Mouse (Mus musculus) urinary bladder, postnatal 14 days (tissue): ENCODE results near the gene Zdhhc24.
"Not testable (repeated sequence)": the region's sequence is repeated elsewhere in the genome, so short reads cannot be mapped to it uniquely, and the experiment has no call there.

Source experiments
- DNase-seq: peaks from one replicate; pipeline ENCODE4 v3.0.0; 2021; ENCODE audit warnings: low spot score

Zdhhc24 gene

DNA sequence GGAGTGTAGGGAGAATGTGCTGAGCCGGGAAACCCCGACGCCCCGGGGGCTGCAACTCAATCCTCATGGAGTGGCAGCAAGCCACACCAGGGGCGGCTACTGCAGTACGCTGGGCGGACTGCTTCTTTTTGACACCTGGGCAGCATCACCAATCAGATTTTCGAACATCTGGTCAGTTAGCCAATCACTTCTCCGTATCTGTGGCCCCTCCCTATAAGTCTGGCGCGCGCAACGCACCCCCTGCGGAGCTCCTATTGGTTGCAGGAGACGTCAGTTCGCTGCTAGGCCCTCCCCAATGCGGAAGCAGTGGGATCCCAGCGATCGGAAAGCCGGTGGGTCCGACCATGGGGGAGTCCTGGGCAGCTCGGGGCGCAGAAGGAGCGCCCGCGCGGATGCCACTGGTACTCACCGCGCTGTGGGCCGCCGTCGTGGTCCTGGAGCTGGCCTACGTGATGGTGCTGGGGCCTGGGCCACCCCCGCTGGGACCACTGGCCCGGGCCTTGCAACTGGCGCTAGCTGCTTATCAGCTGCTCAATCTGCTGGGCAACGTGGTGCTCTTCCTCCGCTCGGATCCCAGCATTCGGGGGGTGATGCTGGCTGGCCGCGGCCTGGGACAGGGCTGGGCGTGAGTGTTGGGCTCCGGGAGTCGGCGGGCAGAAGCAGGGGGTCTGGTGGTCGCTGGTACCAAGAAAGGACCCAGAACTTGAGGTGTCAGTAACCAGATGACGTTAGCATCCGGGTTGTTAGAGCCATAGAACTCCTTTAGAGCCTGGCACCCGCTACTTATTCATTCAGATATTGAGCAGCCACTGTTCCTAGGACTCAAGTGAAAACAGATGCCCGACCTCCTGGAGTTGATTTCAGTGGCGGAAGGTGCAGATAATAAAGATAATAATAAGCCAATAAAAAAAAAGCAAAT is at the start of gene Zdhhc24:
Zdhhc24 (plus strand) TSS at position 264 of the 919 bp plus-strand sequence.
- peak; percentile 94 for DNase-seq

- peak; percentile 40 for DNase-seq
Observed at GRCm38 (mm10) chr19:4829156-4829555, 49.3 kb upstream of the Zdhhc24 start.

DNA sequence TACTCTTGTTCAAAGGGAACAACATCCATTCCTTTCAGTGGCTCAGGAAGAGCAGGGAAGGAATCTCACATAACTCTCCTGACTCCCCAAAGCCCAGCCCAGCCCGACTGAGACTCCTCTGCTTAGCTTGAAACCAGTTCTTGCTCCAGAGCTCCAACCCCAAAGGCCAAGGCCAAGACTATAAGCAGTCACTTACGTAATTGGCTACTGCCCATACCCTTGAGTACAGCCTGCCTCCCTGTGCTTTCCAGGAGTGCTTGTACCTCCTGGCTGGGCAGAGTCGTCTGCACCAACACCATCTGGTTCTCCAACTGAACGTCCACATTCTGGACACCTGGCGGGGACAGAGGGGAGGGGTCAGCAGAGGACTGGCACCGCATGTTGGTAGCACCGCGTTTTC is 44.5 kb upstream of the Zdhhc24 start:
- DNase-seq, result no peak

- DNase-seq, result no peak
Observed at GRCm38 (mm10) chr19:4836096-4836495, 42.4 kb upstream of the Zdhhc24 start.

- no peak for DNase-seq
Observed at GRCm38 (mm10) chr19:4837049-4837448, 41.4 kb upstream of the Zdhhc24 start.

- no peak for DNase-seq
Observed at GRCm38 (mm10) chr19:4838526-4839140, 39.8 kb upstream of the Zdhhc24 start.

GRCm38 (mm10) chr19:4839149-4839548 is 39.3 kb upstream of the Zdhhc24 start, which contains the start of the genes Ccs and Ccdc87:
Gene Ccs, minus strand, starts transcription at chr19:4839332.
Gene Ccdc87, plus strand, starts transcription at chr19:4839366.
- peak; percentile 97 for DNase-seq

- no peak for DNase-seq
Observed at GRCm38 (mm10) chr19:4840848-4841247, 37.6 kb upstream of the Zdhhc24 start.

GRCm38 (mm10) chr19:4842611-4843010 is 35.9 kb upstream of the Zdhhc24 start:
- no peak for DNase-seq

DNA sequence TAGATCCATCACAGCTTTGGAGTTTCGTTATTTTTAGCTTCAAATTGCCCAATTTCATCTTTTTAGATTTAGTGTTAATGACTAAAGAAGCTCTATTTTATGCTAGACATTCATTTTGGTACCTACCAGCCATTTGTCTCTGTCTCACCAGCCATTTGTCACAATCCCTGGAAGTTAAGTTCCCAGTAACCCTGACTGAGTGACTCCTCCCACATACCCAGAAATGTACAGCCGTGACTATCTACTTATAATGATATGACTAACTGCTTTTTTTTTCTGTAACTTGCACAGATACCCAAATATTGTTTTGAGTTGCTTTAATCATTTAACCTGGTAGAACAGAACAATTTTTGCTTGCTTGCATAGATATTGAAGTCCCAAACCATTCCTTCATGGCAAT is 32.6 kb upstream of the Zdhhc24 start:
- no peak for DNase-seq

GRCm38 (mm10) chr19:4847490-4847889 is 31.0 kb upstream of the Zdhhc24 start:
- DNase-seq, result no peak

- DNase-seq, result no peak
Observed at GRCm38 (mm10) chr19:4849800-4850199, 28.7 kb upstream of the Zdhhc24 start.

DNA sequence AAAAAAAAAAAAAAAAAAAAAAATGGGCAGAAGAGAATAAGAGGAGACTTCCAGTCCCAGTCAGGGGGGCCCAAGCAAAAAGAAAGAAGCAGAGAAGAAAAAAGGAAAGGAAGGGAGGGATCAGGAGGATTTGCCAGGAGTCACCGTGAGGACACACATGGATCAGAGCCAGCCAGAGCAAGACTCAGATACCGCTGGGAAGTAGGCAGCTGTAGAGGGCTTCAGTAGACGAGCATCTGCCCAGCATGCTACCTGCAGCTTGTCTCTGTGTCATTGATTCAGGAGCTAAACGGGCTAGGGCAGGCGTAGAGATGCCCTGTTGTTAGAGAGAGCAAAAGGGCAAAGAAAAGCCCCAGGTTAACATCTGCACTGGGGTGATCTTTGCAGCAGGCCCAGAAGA is 28.2 kb upstream of the Zdhhc24 start:
- no peak for DNase-seq

DNA sequence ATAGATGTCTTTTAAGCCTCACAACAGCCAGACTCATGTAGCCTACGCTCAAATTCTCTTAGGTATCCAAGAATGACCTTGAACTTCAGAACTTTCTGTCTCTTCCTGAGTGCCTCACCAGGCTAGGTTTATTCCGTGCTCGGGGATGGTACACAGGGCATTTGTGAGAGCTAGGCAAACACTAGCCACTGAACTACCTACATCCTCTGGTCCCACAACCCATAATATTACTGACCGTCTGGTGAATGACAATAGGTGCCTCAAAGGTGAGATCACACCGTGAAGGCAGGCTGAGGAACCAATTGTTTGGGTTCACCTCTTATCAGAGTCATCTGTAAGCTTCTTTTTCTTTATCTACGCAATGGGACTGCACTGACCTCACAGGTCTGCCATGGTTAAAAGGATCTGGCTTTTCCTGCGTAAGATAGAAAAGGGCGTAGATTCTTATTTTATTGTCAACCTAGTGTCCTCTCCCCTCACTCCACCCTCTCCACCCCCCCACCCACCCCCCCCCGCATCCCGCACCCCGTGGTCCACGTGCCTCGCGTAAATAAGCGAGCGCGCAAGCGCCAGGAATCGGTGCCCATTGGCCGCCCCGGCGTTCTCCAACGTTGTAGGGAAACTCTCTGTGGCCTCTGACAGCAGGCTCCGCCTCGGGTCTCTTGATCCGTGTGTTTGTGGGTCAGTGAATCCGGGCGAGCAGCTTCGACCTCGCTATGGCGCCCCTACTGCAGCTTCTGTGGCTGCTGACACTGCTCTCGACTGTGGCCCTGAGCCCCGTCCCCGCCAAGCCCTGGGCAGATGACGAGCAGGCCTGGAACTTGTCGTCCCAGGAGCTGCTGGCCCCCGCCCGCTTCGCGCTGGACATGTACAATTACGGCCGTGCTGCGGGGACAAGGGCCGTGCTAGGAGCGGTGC is 23.7 kb upstream of the Zdhhc24 start, which contains the start of gene Ctsf:
Ctsf (plus strand) TSS at position 579 of the 918 bp plus-strand sequence.
- peak; percentile 88 for DNase-seq

- no peak for DNase-seq
Observed at GRCm38 (mm10) chr19:4855470-4855820, 23.0 kb upstream of the Zdhhc24 start.

DNA sequence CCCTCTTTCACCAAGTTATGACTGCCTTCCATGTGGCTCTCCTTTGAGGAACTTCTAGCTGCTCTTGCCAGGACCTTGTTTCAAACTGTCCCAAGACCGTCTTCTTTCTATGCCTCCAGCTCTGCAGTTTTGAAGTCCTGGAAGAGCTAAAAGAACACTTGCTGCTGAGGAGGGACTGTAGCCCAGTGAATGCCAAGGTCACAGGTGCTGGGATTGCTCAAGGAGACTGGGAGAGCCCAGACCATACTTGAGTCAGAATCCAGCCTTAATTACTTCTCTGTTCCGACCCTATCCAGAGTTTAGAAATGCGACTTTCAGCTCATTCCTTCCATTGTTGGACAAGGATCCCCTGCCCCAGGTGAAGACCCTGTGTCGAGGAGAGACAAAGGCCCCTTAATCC is 22.5 kb upstream of the Zdhhc24 start:
- DNase-seq, result no peak

DNA sequence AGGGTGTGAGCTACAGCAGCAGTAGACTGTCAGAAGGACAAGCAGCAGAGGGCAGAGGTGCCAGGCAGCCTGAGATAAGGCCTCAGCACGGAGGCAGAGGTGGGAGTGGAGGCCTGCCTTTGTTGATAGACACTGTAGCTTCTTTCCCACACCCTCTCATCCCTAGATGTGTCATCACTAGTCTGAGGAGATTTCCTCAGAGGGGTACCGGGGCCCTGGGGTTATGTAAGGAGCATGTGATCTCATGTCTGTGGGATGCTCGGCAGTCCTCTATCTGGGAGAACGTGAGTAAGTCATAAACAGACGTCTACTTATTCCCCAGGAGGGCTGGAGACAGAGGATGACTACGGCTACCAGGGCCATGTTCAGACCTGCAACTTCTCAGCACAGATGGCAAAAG is 19.4 kb upstream of the Zdhhc24 start:
- no peak for DNase-seq

GRCm38 (mm10) chr19:4863048-4863447 is 15.4 kb upstream of the Zdhhc24 start:
- no peak for DNase-seq

DNA sequence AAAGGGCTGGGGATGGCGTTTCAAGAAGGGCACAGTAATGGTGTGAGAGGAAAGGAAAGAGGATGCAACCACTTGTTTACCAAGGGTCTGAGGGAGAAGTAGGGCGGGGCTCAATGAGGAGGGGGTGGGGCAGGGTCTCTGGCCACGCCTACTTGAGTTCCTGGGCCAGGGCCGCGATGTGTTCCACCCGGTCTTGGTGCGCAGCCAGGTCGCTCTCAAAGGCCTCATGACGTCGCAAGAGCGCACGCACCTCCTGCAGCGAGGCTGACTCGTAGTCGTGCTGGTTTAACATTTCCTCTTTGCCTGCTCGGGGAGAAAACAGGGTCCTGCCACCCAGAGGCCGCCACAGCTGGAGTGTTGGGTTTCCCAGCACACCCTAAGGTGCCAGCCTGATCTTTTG is 13.3 kb upstream of the Zdhhc24 start:
- DNase-seq, result peak; percentile 32

DNA sequence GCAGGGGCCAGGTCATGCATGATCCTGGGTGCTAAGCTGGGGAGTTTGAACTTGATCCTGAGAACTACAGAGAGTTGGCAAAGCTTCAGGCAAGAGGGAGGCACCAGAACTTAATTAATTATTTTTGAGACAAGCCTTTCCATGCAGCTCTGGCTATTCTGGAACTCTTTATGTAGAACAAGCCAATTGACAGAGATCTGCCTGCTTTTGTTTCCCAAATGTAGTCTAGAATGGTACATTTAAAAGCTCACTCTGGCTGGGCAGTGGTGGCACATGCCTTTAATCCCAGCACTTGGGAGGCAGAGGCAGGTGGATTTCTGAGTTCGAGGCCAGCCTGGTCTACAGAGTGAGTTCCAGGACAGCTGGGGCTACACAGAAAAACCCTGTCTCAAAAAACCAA is 3.9 kb upstream of the Zdhhc24 start:
- DNase-seq, result not testable (repeated sequence)

GRCm38 (mm10) chr19:4876241-4876640 is 2.2 kb upstream of the Zdhhc24 start:
- no peak for DNase-seq

DNA sequence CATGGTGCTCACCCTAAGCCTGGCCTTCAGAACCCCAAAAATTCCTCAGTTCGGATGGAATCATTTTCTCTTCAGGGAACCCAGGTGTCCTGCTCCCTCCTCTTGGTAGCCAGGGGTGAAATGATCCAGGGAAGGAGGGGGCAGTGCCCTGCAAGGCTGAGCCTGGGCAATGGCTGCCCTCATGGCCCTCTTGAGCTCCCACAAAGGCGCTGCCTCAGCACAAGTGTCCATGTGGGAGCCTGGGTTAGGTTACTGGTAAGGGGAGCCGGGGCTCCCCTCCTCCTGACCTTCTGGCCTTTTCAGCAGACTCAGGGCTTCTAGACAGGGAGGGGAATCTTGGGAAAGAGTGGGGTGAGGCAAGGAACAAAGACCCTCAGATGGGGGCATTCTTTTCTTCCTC is 1.7 kb upstream of the Zdhhc24 start:
- DNase-seq, result no peak
